Mouse (Mus musculus) intestine, embryonic 14.5 days (tissue): ENCODE results near the gene Crb2. TPM values are rescaled to one million over a fixed set of nuclear protein-coding genes. Genes with fewer than 3 reads are reported as not detected.

Experiments used
- ATAC-seq: fragments of 200-750 bp; cut with Nextera tagmentation; replicated peaks from 2 replicates; pipeline ENCODE4 v1.8.0; 2017; ENCODE audit warnings: low read depth, moderate number of reproducible peaks, moderate TSS enrichment, moderate library complexity; ENCODE audit not compliant: low FRiP score, low TSS enrichment
- DNase-seq: peaks from one replicate; pipeline ENCODE4 v3.0.0-alpha.2; 2018; ENCODE audit warnings: low spot score
- H3K27ac ChIP-seq: fragments of 300-500 bp; sonication (generic); 2 replicates; pipeline ENCODE4 v1.5.1; 2014; ENCODE audit warnings: low read depth, mild to moderate bottlenecking, control low read depth
- H3K27me3 ChIP-seq: fragments of 300-500 bp; sonication (generic); replicated peaks from 2 replicates; pipeline ENCODE4 v1.6.1; 2014; ENCODE audit warnings: low read length, control low read depth; ENCODE audit not compliant: control insufficient read depth, insufficient read depth
- H3K36me3 ChIP-seq: fragments of 300-500 bp; sonication (generic); 2 replicates; pipeline ENCODE4 v1.6.1; 2014; ENCODE audit warnings: low read length, control low read depth; ENCODE audit not compliant: control insufficient read depth, insufficient read depth
- H3K4me1 ChIP-seq: fragments of 300-500 bp; sonication (generic); replicated peaks from 2 replicates; pipeline ENCODE4 v1.6.1; 2014; ENCODE audit warnings: low read length, control low read depth, mixed read lengths; ENCODE audit not compliant: control insufficient read depth, insufficient read depth
- H3K4me2 ChIP-seq: fragments of 300-500 bp; sonication (generic); 2 replicates; pipeline ENCODE4 v1.6.1; 2014; ENCODE audit warnings: low read length
- H3K4me3 ChIP-seq: fragments of 300-500 bp; sonication (generic); 2 replicates; pipeline ENCODE4 v1.5.1; 2014; ENCODE audit warnings: low read depth, low read length, control low read depth, mixed read lengths
- H3K9ac ChIP-seq: fragments of 300-500 bp; sonication (generic); 2 replicates; pipeline ENCODE4 v1.6.1; 2014; ENCODE audit warnings: mild to moderate bottlenecking, low read length
- H3K9me3 ChIP-seq: fragments of 300-500 bp; sonication (generic); 2 replicates; pipeline ENCODE4 v1.6.1; 2016; ENCODE audit warnings: low read length, control low read depth; ENCODE audit not compliant: control insufficient read depth
- WGBS: fragments of 180-500 bp; shearing (Covaris S2); extraction: QIAGEN DNeasy Blood & Tissue Kit; methylation state at CpG from one replicate; pipeline ENCODE4 v1.1.7; 2014; 5-methylcytosine and 5-hydroxymethylcytosine counted together
- polyA plus RNA-seq: library from polyadenylated mRNA; unstranded; fragments of >200 nt; fragmentation: Nextera tagmentation; extraction: Ambion mirVana; gene quantifications from 2 replicates; pipeline ENCODE4 v1.2.1, GENCODE M21; 2014

The Crb2 gene
- polyA plus RNA-seq, 1 experiment from 2014 or later = 4.2 TPM

DNA sequence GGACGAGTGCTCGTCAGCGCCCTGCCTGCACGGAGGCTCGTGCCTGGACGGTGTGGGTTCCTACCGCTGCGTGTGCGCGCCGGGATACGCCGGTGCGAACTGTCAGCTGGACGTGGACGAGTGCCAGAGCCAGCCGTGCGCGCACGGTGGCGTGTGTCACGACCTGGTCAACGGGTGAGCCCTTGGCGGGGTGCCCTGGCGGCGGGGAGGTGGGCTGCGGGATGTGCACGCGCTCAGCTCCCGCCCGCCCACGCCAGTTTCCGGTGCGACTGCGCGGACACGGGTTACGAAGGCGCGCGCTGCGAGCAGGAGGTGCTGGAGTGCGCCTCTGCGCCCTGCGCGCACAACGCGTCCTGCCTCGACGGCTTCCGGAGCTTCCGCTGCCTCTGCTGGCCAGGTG, 10.4 kb downstream of the Crb2 start:
- no peak overlapping the region for H3K9ac ChIP-seq
- H3K9me3 ChIP-seq = no peaks in the 10 kb centered on the region
- no peak for DNase-seq
- no peaks in the 10 kb centered on the region for H3K36me3 ChIP-seq
- H3K4me3 ChIP-seq = peak overlapping the region; percentile 33
- peak overlapping the region; percentile 54 for H3K4me2 ChIP-seq
- H3K27me3 ChIP-seq = peaks cover 9% of the 10 kb centered on the region; the same call in 1 of the 2 replicates
- H3K27ac ChIP-seq = no peak overlapping the region
- no peak for ATAC-seq
- H3K4me1 ChIP-seq = peaks cover 6% of the 10 kb centered on the region; the same call in 1 of the 2 replicates
- WGBS = 15% methylated on average over 32 of the region's 52 CpGs

DNA sequence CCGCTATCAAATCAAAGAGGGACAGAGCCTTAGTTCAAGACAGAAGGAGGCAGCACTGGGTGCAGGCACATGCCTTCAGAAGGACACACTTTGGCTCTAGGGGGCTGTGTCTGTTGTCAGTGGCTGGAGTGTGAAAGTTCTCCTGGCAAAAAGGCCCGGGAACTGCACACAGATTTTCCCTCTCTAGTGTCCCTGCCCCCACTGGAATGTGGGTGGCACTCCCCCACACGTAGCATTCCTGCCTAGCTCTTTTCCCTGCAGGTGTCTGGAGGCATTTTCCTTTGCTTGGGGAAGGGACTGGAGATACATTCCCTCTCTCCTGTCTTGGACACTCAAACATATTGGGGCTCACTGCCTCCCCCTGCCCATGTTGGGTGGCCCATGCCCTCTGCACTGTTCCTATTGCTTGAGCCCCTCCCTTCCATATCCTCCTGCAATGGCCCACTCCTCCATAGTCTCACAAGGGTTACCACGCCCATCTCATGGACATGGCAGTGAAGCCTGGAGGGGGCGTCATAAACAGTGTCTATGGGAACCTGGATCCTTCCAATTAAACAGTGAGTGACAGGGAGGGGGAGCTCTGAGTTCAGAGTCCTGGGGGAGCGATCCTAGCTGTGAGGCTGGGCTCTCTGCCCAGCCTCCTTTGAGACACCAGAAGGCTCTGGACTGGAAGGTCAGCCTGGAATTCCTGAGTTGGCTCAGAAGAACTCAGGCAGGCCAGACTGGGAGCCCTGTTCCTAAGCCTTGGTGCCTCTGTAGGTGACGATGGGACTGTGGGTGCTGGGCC, 12.3 kb downstream of the Crb2 start:
- Histone ChIP-seq H3K4me1 (no peaks in the 10 kb centered on the region), H3K27me3 (peaks cover 15% of the 10 kb centered on the region; the same call in 1 of the 2 replicates), H3K36me3 (no peaks in the 10 kb centered on the region), H3K27ac (no peak overlapping the region), H3K4me2 (no peak overlapping the region), H3K4me3 (no peak overlapping the region), H3K9me3 (no peaks in the 10 kb centered on the region), H3K9ac (no peak overlapping the region)
- whole genome bisulfite sequencing = 61% methylated on average over 7 of the region's 7 CpGs
- DNase-seq (no peak), ATAC-seq (no peak)

DNA sequence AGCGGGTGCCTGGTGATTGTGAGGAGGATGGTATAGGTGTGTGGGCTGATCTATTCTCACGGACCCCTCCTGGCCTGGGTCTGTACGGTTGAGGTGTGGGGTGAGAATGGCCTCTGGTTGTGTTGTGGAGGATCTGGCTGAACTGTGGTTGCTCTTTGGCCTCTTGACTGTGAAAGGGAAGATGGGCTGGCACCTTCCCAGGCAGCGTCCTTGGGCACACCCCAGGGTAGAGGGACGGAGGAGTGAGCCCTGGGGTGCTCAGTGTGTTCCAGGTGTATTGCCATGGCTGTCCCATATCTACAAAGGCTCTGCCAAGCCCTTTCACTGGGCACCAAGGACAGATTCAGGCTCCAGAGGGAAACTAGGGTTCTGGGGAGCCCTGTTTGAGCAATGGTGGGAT, 13.0 kb downstream of the Crb2 start:
- no peak for ATAC-seq
- DNase-seq = no peak
- no peak overlapping the region for H3K27ac ChIP-seq

DNA sequence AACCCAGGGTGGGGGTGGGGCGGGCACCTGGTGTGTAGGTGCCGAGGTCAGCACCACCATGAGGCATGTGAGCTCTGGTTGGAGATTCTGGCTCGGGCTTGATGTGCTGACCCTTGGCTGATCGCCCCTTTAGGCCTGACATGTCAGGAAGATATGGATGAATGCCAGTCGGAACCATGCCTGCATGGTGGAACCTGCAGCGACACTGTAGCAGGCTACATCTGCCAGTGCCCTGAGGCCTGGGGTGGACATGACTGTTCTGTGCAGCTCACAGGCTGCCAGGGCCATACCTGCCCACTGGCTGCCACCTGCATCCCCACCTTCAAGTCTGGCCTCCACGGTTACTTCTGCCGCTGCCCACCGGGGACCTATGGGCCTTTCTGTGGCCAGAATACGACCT, 13.9 kb downstream of the Crb2 start:
- no peak overlapping the region for H3K4me2 ChIP-seq
- no peak overlapping the region for H3K4me3 ChIP-seq
- no peaks in the 10 kb centered on the region for H3K4me1 ChIP-seq
- 89% methylated on average over 10 of the region's 10 CpGs for WGBS
- ATAC-seq (no peak), DNase-seq (no peak)
- no peaks in the 10 kb centered on the region for H3K36me3 ChIP-seq
- peaks cover 15% of the 10 kb centered on the region; the same call in 1 of the 2 replicates for H3K27me3 ChIP-seq
- no peak overlapping the region for H3K9ac ChIP-seq
- H3K27ac ChIP-seq = no peak overlapping the region
- H3K9me3 ChIP-seq = no peaks in the 10 kb centered on the region

More for the DNA sequence above, 13.0 kb downstream of the Crb2 start:
- Histone ChIP-seq H3K4me2 (no peak overlapping the region), H3K4me1 (no peaks in the 10 kb centered on the region), H3K36me3 (no peaks in the 10 kb centered on the region), H3K9ac (no peak overlapping the region), H3K27me3 (peaks cover 15% of the 10 kb centered on the region; the same call in 1 of the 2 replicates), H3K4me3 (no peak overlapping the region), H3K9me3 (no peaks in the 10 kb centered on the region)
- 83% methylated on average over 5 of the region's 5 CpGs for WGBS

DNA sequence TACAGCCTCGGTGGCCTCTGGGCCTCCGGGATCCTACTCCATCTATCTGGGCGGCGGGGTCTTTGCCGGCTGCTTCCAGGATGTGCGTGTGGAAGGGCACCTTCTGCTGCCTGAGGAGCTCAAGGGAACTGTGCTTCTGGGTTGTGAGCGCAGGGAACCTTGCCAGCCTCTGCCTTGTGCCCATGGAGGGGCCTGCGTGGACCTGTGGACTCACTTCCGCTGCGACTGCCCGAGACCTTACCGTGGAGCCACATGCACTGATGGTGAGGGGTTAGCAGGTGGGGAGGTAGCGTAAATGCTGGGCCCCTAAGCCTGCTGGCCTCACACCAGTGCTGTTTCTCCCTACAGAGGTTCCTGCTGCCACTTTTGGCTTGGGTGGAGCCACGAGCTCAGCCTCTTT, 14.7 kb downstream of the Crb2 start:
- H3K36me3 ChIP-seq = no peaks in the 10 kb centered on the region
- H3K9me3 ChIP-seq = no peaks in the 10 kb centered on the region
- H3K4me2 ChIP-seq = no peak overlapping the region
- H3K27me3 ChIP-seq = peaks cover 15% of the 10 kb centered on the region; the same call in 1 of the 2 replicates
- no peaks in the 10 kb centered on the region for H3K4me1 ChIP-seq
- no peak overlapping the region for H3K27ac ChIP-seq
- WGBS = 94% methylated on average over 14 of the region's 14 CpGs
- DNase-seq (no peak), ATAC-seq (no peak)
- H3K9ac ChIP-seq = no peak overlapping the region
- no peak overlapping the region for H3K4me3 ChIP-seq

DNA sequence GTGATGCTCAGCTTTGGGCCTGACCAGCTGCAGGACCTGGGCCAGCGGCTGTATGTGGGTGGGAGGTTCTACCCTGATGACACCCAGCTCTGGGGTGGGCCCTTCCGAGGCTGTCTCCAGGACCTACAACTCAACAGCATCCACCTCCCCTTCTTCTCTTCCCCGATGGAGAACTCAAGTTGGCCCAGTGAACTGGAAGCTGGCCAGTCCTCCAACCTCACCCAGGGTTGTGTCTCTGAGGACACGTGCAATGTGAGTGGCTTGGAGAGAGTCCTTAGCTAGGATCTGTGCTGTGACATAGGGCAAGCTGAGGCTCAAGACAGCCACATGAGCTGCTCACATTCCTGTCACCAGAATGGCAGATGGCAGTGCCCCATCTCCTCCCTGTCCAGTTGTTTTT, 15.3 kb downstream of the Crb2 start:
- Histone ChIP-seq H3K27me3 (0 out of 2 replicates have a peak, but pooled peaks cover 8% of the 10 kb centered on the region), H3K4me3 (no peak overlapping the region), H3K36me3 (no peaks in the 10 kb centered on the region), H3K4me1 (no peaks in the 10 kb centered on the region), H3K9ac (no peak overlapping the region), H3K9me3 (no peaks in the 10 kb centered on the region), H3K4me2 (no peak overlapping the region), H3K27ac (no peak overlapping the region)
- 87% methylated on average over 4 of the region's 4 CpGs for WGBS
- DNase-seq (no peak), ATAC-seq (no peak)

DNA sequence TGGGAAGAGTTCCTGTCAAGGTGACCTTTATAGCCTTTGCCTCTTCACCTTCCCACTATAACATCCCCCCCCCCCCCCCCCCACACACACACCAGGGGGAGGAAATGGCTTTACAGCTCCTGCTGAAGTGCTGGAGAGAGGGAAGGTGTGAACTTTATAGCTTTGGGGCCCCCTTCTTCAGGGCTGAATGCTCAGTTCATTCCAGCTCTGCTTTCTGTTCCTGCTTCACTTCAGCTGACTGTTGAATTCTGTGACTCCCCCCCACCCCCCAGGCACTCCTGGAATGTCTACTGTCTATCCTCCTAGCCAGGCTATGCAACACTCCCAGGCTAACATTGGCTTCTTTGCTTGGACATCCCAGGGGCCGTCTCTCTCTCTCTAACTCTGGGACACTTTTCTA, 20.0 kb downstream of the Crb2 start:
- Histone ChIP-seq H3K4me1 (no peaks in the 10 kb centered on the region), H3K9ac (no peak overlapping the region), H3K27me3 (0 out of 2 replicates have a peak, but pooled peaks cover 6% of the 10 kb centered on the region), H3K27ac (no peak overlapping the region), H3K9me3 (no peaks in the 10 kb centered on the region), H3K36me3 (peaks cover 3% of the 10 kb centered on the region; the same call in 1 of the 2 replicates), H3K4me3 (no peak overlapping the region), H3K4me2 (no peak overlapping the region)
- 27% methylated on average over 1 of the region's 1 CpGs for WGBS
- ATAC-seq (0 out of 2 replicates have a peak, but pooled peaks have one; percentile 4), DNase-seq (no peak)

DNA sequence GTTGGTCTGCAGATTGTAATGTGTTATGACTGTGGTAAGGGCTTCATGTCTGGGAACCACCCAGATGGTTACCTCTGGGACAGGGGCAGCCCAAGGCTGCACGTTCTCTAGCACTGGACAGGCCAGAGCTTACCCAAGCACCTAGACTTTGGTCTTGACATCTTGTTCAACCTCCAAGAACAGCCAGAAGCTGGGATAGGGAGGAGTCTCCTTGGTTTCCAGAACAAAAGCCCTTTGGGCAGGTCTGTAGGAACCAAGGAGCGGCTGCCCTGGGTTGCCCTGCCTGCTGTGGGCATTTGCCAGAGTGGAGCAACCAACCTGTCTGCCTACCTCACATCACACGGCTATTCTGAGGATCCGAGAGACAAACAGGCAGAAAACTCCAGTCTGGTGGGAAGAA, 21.0 kb downstream of the Crb2 start:
- ATAC-seq = no peak
- peaks cover 3% of the 10 kb centered on the region; the same call in 1 of the 2 replicates for H3K36me3 ChIP-seq

DNA sequence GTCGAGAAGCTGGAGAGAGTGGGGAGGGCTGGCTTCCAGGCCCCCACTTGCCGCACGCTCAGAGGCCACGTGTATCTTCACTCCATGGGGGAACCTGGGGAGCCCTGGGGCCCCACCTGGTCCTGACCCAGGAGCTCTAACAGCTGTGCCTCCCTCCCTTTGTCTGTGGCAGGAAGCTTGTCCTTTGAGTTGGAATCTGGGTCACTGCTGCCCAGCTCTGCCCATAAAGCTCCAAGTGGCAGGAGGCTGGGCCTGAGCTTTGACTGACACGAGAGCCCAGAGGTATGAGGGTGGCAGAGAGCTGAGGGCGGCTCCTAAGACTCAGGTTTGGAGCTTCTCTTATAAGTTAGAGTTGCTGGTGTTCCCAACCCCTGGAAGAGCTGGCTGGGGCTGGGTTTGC, 23.1 kb downstream of the Crb2 start:
- H3K4me1 ChIP-seq = no peaks in the 10 kb centered on the region
- no peak for ATAC-seq
- H3K4me3 ChIP-seq = no peak overlapping the region
- H3K9me3 ChIP-seq = no peaks in the 10 kb centered on the region
- no peak overlapping the region for H3K9ac ChIP-seq
- 63% methylated on average over 6 of the region's 6 CpGs for WGBS
- H3K27me3 ChIP-seq = no peaks in the 10 kb centered on the region
- H3K36me3 ChIP-seq = peaks cover 3% of the 10 kb centered on the region; the same call in 1 of the 2 replicates
- H3K4me2 ChIP-seq = no peak overlapping the region
- DNase-seq = no peak
- no peak overlapping the region for H3K27ac ChIP-seq

More for the DNA sequence above, 21.0 kb downstream of the Crb2 start:
- no peak for DNase-seq
- Histone ChIP-seq H3K9me3 (no peaks in the 10 kb centered on the region), H3K27ac (no peak overlapping the region), H3K4me2 (no peak overlapping the region), H3K4me3 (no peak overlapping the region), H3K9ac (no peak overlapping the region), H3K4me1 (no peaks in the 10 kb centered on the region), H3K27me3 (0 out of 2 replicates have a peak, but pooled peaks cover 6% of the 10 kb centered on the region)
- WGBS = 92% methylated on average over 4 of the region's 4 CpGs
